Mouse (Mus musculus): ENCODE measurements around the gene Tmsb15b1. TPM values are rescaled to one million over a fixed set of nuclear protein-coding genes. Genes with fewer than 3 reads are reported as not detected.

Gene Tmsb15b1
- total RNA-seq, 2 experiments from 2014 or later, result 8.2 to 11.0 TPM

Other genes with a start within 250 kb of the Tmsb15b1 start
- gene Morf4l2, start 233.2 kb downstream of the Tmsb15b1 start, total RNA-seq (2015), result 250 and 251 TPM in 2 replicates
- gene Morf4l2, start 233.2 kb downstream of the Tmsb15b1 start, total RNA-seq (2017), result 707 and 925 TPM in 2 replicates
- not detected in 2 replicates for gene Glra4, start 196.7 kb downstream of the Tmsb15b1 start, total RNA-seq (2015)
- not detected in 2 replicates for gene Glra4, start 196.7 kb downstream of the Tmsb15b1 start, total RNA-seq (2017)
- gene Plp1, start 154.2 kb downstream of the Tmsb15b1 start, total RNA-seq (2015), result 2.4 and 3.9 TPM in 2 replicates
- gene Plp1, start 154.2 kb downstream of the Tmsb15b1 start, total RNA-seq (2017), result 0.71 and 1.0 TPM in 2 replicates
- gene Rab9b, start 108.1 kb downstream of the Tmsb15b1 start, total RNA-seq (2015), result not detected in 2 replicates
- not detected in 2 replicates for gene Rab9b, start 108.1 kb downstream of the Tmsb15b1 start, total RNA-seq (2017)
- not detected in 2 replicates for gene H2bfm, start 49.5 kb downstream of the Tmsb15b1 start, total RNA-seq (2015)
- not detected in 2 replicates for gene H2bfm, start 49.5 kb downstream of the Tmsb15b1 start, total RNA-seq (2017)
- 22.4 and 28.2 TPM in 2 replicates for gene Tmsb15b2, start 1.4 kb downstream of the Tmsb15b1 start, total RNA-seq (2015)
- gene Tmsb15b2, start 1.4 kb downstream of the Tmsb15b1 start, total RNA-seq (2017), result not detected in 2 replicates
- 5.6 and 6.3 TPM in 2 replicates for gene Tmsb15l, start within 50 bp of the Tmsb15b1 start, total RNA-seq (2015)
- 24.7 TPM in 2 replicates for gene Tmsb15l, start within 50 bp of the Tmsb15b1 start, total RNA-seq (2017)
- gene Zcchc18, start 16.3 kb upstream of the Tmsb15b1 start, total RNA-seq (2015), result not detected in 2 replicates
- gene Zcchc18, start 16.3 kb upstream of the Tmsb15b1 start, total RNA-seq (2017), result 0.14 and 0.25 TPM in 2 replicates
- gene Slc25a53, start 61.4 kb upstream of the Tmsb15b1 start, total RNA-seq (2015), result 8.4 TPM in 2 replicates
- 4.8 and 12.2 TPM in 2 replicates for gene Slc25a53, start 61.4 kb upstream of the Tmsb15b1 start, total RNA-seq (2017)
- gene Fam199x, start 72.7 kb upstream of the Tmsb15b1 start, total RNA-seq (2015), result 5.6 and 5.9 TPM in 2 replicates
- 9.3 and 11.7 TPM in 2 replicates for gene Fam199x, start 72.7 kb upstream of the Tmsb15b1 start, total RNA-seq (2017)
- not detected in 2 replicates for gene Esx1, start 145.2 kb upstream of the Tmsb15b1 start, total RNA-seq (2015)
- gene Esx1, start 145.2 kb upstream of the Tmsb15b1 start, total RNA-seq (2017), result not detected in 2 replicates

Measured in megakaryocyte progenitor cell, adult 5-6 weeks (primary cell).